Mouse (Mus musculus) ES-E14 (cell line): ENCODE data around the gene Tbc1d23. TPM values are rescaled to one million over a fixed set of nuclear protein-coding genes. Genes with fewer than 3 reads are reported as not detected.

Experiments
- DNase-seq: peaks from one replicate; pipeline ENCODE4 v3.0.0-alpha.2; 2013; ENCODE audit warnings: low read depth, low spot score
- H3K27ac ChIP-seq: 2 replicates; pipeline ENCODE4 v1.5.1; 2012; ENCODE audit warnings: low read depth, mild to moderate bottlenecking, low read length, moderate library complexity, mixed read lengths; ENCODE audit not compliant: poor library complexity, insufficient read depth, severe bottlenecking
- H3K36me3 ChIP-seq: 2 replicates; pipeline ENCODE4 v1.6.1; 2012; ENCODE audit warnings: mild to moderate bottlenecking, low read length, moderate library complexity, mixed read lengths; ENCODE audit not compliant: control insufficient read depth, poor library complexity, insufficient read depth, severe bottlenecking
- H3K4me1 ChIP-seq, 2 experiments: fragments of 150-350 bp in 1 of 2; sonication (generic) in 1 of 2; 2 replicates each; pipeline ENCODE4 v1.6.1; 2012; ENCODE audit warnings: low read length in 2 of 2, mild to moderate bottlenecking in 1 of 2, mixed read lengths in 1 of 2; ENCODE audit not compliant: control insufficient read depth in 2 of 2, insufficient read depth in 2 of 2, poor library complexity in 1 of 2
- H3K4me3 ChIP-seq, 2 experiments: fragments of 150-350 bp in 1 of 2; sonication (generic) in 1 of 2; 2 replicates each; pipeline ENCODE4 v1.5.1; 2012; ENCODE audit warnings: low read length in 2 of 2, low read depth in 1 of 2, mild to moderate bottlenecking in 1 of 2, mixed read lengths in 1 of 2; ENCODE audit not compliant: insufficient read depth in 1 of 2, poor library complexity in 1 of 2, severe bottlenecking in 1 of 2
- H3K9ac ChIP-seq: 2 replicates; pipeline ENCODE4 v1.6.1; 2012; ENCODE audit warnings: low read depth, mild to moderate bottlenecking, low read length, mixed read lengths; ENCODE audit not compliant: poor library complexity, insufficient read depth, severe bottlenecking
- H3K9me3 ChIP-seq: fragments of 150-350 bp; sonication (generic); 2 replicates; pipeline ENCODE4 v1.6.1; 2012; ENCODE audit warnings: low read depth, mild to moderate bottlenecking, low read length; ENCODE audit not compliant: control insufficient read depth, insufficient read depth
- CHD2 ChIP-seq: IDR thresholded peaks from 2 replicates; pipeline ENCODE4 v1.6.1; 2014; ENCODE audit warnings: mild to moderate bottlenecking, low read depth, low read length, inconsistent platforms
- HCFC1 ChIP-seq: IDR thresholded peaks from 2 replicates; pipeline ENCODE4 v1.6.1; 2012; ENCODE audit warnings: low read length, inconsistent platforms, borderline replicate concordance; ENCODE audit not compliant: insufficient read depth
- MAFK ChIP-seq: IDR thresholded peaks from 2 replicates; pipeline ENCODE4 v1.6.1; 2014; ENCODE audit warnings: mild to moderate bottlenecking, low read depth, low read length, inconsistent platforms; ENCODE audit not compliant: insufficient read depth
- ZC3H11A ChIP-seq: IDR thresholded peaks from 2 replicates; pipeline ENCODE4 v1.6.1; 2012; ENCODE audit warnings: low read depth, mild to moderate bottlenecking, inconsistent platforms, low read length, borderline replicate concordance
- ZNF384 ChIP-seq: IDR thresholded peaks from 2 replicates; pipeline ENCODE4 v1.6.1; 2012; ENCODE audit warnings: low read depth, low read length, inconsistent platforms
- in situ Hi-C, 2 experiments: fragments of 600-800 bp; cut with MboI; formaldehyde crosslinking; loops; one replicate each; pipeline ENCODE4 v1.15.1; 2025; ENCODE audit warnings: low sequenced_read_pairs in 2 of 2, inconsistent platforms in 1 of 2; ENCODE audit not compliant: unreplicated experiment in 2 of 2
- total RNA-seq: library from RNA; depleted of rRNA; stranded (reverse); fragments of 300-350 nt; gene quantifications from 2 replicates; pipeline ENCODE4 v1.2.3, GENCODE M21; 2012

Tbc1d23 gene
- total RNA-seq, 1 experiment, result 31.1 TPM

- H3K9me3 ChIP-seq, result no peaks in the 10 kb centered on the region
- H3K4me3 ChIP-seq, result no peak overlapping the region
- DNase-seq, result no peak
- H3K27ac ChIP-seq, result no peak overlapping the region
- H3K36me3 ChIP-seq, result peaks cover 4% of the 10 kb centered on the region
- TF ChIP-seq HCFC1, result no peak
- no peak for TF ChIP-seq MAFK
- no peak overlapping the region for H3K9ac ChIP-seq
- in situ Hi-C loops, result no loop called here
- H3K4me1 ChIP-seq, result no peaks in the 10 kb centered on the region
Measured at GRCm38 (mm10) chr16:57197281-57197680, 34.0 kb downstream of the Tbc1d23 start.

GRCm38 (mm10) chr16:57196590-57196989 is 34.7 kb downstream of the Tbc1d23 start:
- Histone ChIP-seq H3K4me1 (no peaks in the 10 kb centered on the region), H3K9ac (no peak overlapping the region), H3K9me3 (no peaks in the 10 kb centered on the region), H3K36me3 (peaks cover 4% of the 10 kb centered on the region), H3K27ac (no peak overlapping the region), H3K4me3 (no peak overlapping the region)
- in situ Hi-C loops, result no loop called here
- no peak for DNase-seq
- TF ChIP-seq ZC3H11A (no peak), HCFC1 (no peak), CHD2 (no peak), MAFK (no peak), ZNF384 (no peak)

GRCm38 (mm10) chr16:57191214-57191613 is 40.1 kb downstream of the Tbc1d23 start:
- no peaks in the 10 kb centered on the region for H3K4me1 ChIP-seq
- H3K27ac ChIP-seq, result no peak overlapping the region
- H3K9ac ChIP-seq, result no peak overlapping the region
- TF ChIP-seq MAFK (no peak), ZC3H11A (no peak)
- in situ Hi-C loops, result no loop called here
- peaks cover 5% of the 10 kb centered on the region for H3K36me3 ChIP-seq
- no peak overlapping the region for H3K4me3 ChIP-seq
- H3K9me3 ChIP-seq, result no peaks in the 10 kb centered on the region
- DNase-seq, result no peak

GRCm38 (mm10) chr16:57190390-57190789 is 40.9 kb downstream of the Tbc1d23 start:
- Histone ChIP-seq H3K4me3 (no peak overlapping the region), H3K9ac (no peak overlapping the region), H3K36me3 (peaks cover 5% of the 10 kb centered on the region), H3K4me1 (no peaks in the 10 kb centered on the region), H3K9me3 (no peaks in the 10 kb centered on the region), H3K27ac (no peak overlapping the region)
- no peak for TF ChIP-seq HCFC1
- no peak for TF ChIP-seq CHD2
- TF ChIP-seq ZNF384, result no peak
- TF ChIP-seq MAFK, result peak; percentile 67
- no peak for TF ChIP-seq ZC3H11A
- in situ Hi-C loops, result no loop called here
- DNase-seq, result no peak

- Histone ChIP-seq H3K4me3 (no peak overlapping the region), H3K9me3 (no peaks in the 10 kb centered on the region), H3K4me1 (no peaks in the 10 kb centered on the region), H3K9ac (no peak overlapping the region), H3K27ac (no peak overlapping the region), H3K36me3 (peaks cover 5% of the 10 kb centered on the region)
- TF ChIP-seq ZC3H11A (no peak), CHD2 (no peak), HCFC1 (no peak), MAFK (no peak), ZNF384 (no peak)
- DNase-seq, result no peak
- in situ Hi-C loops, result no loop called here
Measured at GRCm38 (mm10) chr16:57189493-57189892, 41.8 kb downstream of the Tbc1d23 start.
